Mouse (Mus musculus) megakaryocyte, embryonic 14.5 days (primary cell): Measurements from ENCODE around the gene Car2.

Source experiments
- FLI1 ChIP-seq: IDR thresholded peaks from 2 replicates; pipeline ENCODE4 v1.6.1; 2012; ENCODE audit warnings: low read length, inconsistent platforms, mixed read lengths
- GATA1 ChIP-seq: IDR thresholded peaks from 3 replicates; pipeline ENCODE4 v1.6.1; 2012; ENCODE audit warnings: mixed read lengths, low read length, inconsistent platforms, borderline replicate concordance

DNA sequence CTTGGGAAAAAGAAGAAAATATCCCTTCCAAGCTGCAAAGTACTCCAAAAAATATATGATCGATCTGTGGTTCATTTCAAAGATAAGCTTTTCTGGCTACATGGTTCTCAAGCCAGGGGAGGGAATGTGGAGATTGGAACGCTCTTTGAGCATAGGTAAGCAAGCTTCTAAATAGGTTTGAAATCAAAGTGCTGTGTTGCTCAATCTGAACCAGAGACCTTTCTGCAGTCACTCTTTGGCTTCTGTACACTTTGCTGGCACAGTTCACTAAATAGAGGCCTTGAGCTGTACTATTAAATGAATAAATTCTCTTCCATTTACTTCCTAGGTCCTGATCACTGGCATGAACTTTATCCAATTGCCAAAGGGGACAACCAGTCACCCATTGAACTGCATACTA lies 22.2 kb upstream of the Car2 start:
- TF ChIP-seq GATA1 (no peak), FLI1 (no peak)
